Mouse (Mus musculus) hindlimb bud, embryonic 11.5 days (tissue): ENCODE measurements at regions not wholly inside any gene's neighbourhood (a gene's known extent, or its start where the extent isn't known, plus 50 kb on each side); places are given as distances from the start of the nearest gene placed in this dataset.
"Not testable (repeated sequence)": the region's sequence is repeated elsewhere in the genome, so short reads cannot be mapped to it uniquely, and the experiment has no call there.

Experiments
- DNase-seq: peaks from one replicate; pipeline ENCODE4 v3.0.0-alpha.2; 2012; ENCODE audit warnings: low read depth, low spot score; ENCODE audit errors: extremely low spot score

DNA sequence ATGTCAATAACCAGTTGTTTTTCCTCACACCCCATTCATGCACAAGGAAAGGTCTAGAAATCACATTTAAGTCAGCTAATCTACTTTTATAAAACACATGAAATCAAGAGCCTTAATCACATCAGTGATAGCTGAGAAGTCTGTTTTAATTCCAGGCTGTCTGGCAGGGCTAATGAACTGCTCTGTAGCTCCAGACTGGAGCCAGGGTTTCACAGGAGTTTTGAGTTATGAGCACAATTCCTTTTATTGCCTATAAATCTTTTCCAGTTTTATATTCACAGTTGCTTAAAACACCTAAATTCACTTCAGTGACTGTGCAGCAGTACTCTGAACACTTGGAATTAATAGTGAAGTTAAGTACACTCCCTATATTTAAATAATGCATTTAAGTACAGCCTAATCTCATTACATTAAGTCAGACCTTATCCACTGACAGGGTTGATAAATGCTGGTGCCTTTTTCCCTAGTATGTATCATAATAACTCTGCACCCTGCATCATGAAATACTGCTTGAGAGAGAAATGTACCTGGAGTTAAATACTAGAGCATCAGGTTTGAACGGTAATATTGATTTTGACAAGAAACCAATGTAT, 198.6 kb upstream of the Gria4 start:
- peak; percentile 22 for DNase-seq

DNA sequence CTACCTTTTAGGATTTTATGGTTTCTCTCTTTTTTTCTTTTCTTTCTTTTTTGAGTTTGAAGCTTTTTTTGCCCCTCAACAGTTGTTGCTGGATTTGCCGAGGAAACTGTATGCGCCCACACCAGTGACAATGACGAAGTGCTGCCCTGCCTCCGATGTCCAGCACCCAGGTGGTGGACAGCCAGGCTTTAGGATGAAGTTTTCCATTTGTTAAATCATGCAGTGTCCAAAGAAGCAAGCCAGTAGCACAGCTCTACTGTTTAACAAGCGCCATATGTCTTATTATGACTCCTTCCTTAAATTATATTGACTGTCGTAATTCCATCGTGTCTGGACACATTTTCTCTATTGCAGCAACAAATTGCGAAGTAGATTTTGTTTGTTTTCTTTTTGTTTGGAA, 183.4 kb upstream of the Gria4 start:
- DNase-seq = not testable (repeated sequence)

GRCm38 (mm10) chr9:4977537-4977936, 181.5 kb upstream of the Gria4 start:
- no peak for DNase-seq

DNA sequence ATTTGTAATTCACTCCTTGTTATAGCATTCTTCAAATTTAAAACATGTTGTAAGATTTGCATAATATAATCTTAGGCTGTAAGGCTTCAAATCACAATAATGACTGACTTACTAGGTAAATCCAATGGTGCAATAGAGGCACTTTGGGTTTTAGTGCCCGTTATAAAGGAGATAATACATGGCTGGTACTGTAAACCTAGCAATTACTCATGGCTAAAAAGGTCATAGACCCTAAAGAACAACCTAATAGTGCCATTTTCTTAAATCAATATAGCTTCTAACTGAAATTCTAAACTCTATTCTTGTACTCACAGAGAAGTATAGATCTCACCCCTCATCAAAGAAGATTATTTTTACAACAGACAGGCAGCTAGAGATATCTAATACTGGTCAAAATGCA, 179.0 kb upstream of the Gria4 start:
- no peak for DNase-seq

DNA sequence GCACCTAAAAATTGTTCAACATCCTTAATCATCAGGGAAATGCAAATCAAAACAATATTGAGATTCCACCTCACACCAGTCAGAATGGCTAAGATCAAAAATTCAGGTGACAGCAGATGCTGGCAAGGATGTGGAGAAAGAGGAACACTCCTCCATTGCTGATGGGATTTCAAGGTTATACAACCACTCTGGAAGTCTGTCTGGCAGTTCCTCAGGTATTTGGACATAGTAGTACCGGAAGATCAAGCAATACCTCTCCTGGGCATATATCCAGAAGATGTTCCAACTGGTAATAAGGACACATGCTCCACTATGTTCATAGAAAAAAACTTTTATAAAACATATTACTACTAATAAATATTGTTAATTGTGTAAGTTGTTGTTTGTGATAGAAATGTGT, 135.8 kb upstream of the Gria4 start:
- not testable (repeated sequence) for DNase-seq

GRCm38 (mm10) chr9:4930362-4930761, 134.3 kb upstream of the Gria4 start:
- DNase-seq = no peak

DNA sequence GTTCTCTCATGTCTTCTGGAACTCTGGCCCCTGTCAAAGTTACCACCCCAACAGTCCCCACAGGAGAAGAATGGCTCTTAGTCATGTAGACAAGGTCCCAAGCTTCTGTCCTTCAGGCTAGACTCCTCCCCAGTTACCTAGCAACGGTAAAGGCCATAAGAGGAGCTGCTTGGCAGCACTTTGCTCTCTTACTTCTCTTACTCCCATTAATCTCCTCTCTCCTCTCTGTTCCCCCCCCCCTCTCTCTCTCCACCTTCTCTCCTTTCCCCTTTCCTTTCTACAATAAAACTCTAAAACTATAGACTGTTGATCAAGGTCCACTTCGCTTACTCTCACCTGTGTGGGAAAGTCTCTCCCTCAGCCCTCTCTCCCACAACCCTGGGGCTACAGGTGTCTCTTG, 114.5 kb upstream of the Gria4 start:
- DNase-seq = no peak

DNA sequence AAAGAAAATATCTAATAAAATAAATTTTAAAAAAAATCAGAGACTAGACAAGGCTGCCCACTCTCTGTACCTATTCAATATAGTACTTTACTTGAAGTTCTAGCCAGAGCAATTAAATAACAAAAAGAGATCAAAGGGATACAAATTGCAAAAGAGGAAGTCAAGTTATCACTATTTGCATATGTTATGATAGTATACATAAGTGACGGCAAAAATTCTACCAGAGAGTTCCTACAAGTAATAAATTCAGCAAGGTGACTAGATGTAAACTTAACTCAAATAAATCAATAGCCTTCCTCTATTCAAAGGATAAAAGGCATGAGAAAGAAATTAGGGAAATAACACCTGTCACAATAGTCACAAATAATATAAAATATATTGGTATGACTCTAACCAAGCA, 89.4 kb upstream of the Gria4 start:
- no peak for DNase-seq
